Mouse (Mus musculus) CD4-positive, CD25-positive, alpha-beta regulatory T cell, adult 9 weeks (primary cell): ENCODE measurements around the gene Tapbp. TPM values are rescaled to one million over a fixed set of nuclear protein-coding genes. Genes with fewer than 3 reads are reported as not detected.

ENCODE experiments used
- polyA plus RNA-seq: library from polyadenylated mRNA; unstranded; fragments of 100-300 nt; shearing (Covaris generic); gene quantifications from one replicate; pipeline ENCODE4 v1.2.1, GENCODE M21; 2017

The Tapbp gene
- 701 TPM for polyA plus RNA-seq

GRCm38 (mm10) chr17:33915671-33916250, at the start of gene Tapbp, which contains the start of gene Zbtb22:
Gene Tapbp (plus strand): TSS chr17:33915899.
Gene Zbtb22 (plus strand): TSS chr17:33915904.

GRCm38 (mm10) chr17:33873537-33873936, 42.2 kb upstream of the Tapbp start, which contains the start of gene Gm7029:
Gene Gm7029 (plus strand): TSS chr17:33873837.

GRCm38 (mm10) chr17:33890533-33891059, 25.1 kb upstream of the Tapbp start, which contains the start of gene Kifc1:
Gene Kifc1 (minus strand): TSS chr17:33890661.

GRCm38 (mm10) chr17:33904835-33905234, 10.9 kb upstream of the Tapbp start, which contains the start of gene Platr17:
Gene Platr17 (plus strand): TSS chr17:33905135.

GRCm38 (mm10) chr17:33909077-33909868, 6.4 kb upstream of the Tapbp start, which contains the start of gene Daxx:
Gene Daxx (plus strand): TSS chr17:33909414.

GRCm38 (mm10) chr17:33929371-33930279, 13.9 kb downstream of the Tapbp start, which contains the start of gene Rgl2:
Gene Rgl2 (plus strand): TSS chr17:33929543.

GRCm38 (mm10) chr17:33940206-33940805, 24.6 kb downstream of the Tapbp start, which contains the start of the genes Pfdn6 and Wdr46:
Gene Pfdn6 (minus strand): TSS chr17:33940343.
Gene Wdr46 (plus strand): TSS chr17:33940660.

GRCm38 (mm10) chr17:33951021-33951946, 35.6 kb downstream of the Tapbp start, which contains the start of gene B3galt4:
Gene B3galt4 (minus strand): TSS chr17:33951488.

GRCm38 (mm10) chr17:33955555-33956214, 40.0 kb downstream of the Tapbp start, which contains the start of the genes Vps52 and Rps18:
Gene Vps52 (plus strand): TSS chr17:33955812.
Gene Rps18 (minus strand): TSS chr17:33956001.

Other genes starting within 250 kb of the Tapbp start
- gene Hnrnpm, start 229.0 kb upstream of the Tapbp start, polyA plus RNA-seq: 352 TPM
- 33.3 TPM for gene March2, start 197.2 kb upstream of the Tapbp start, polyA plus RNA-seq
- gene Rab11b, start 155.4 kb upstream of the Tapbp start, polyA plus RNA-seq: 331 TPM
- 3.4 TPM for gene Angptl4, start 134.1 kb upstream of the Tapbp start, polyA plus RNA-seq
- gene Kank3, start 105.4 kb upstream of the Tapbp start, polyA plus RNA-seq: 3.2 TPM
- gene Rps28, start 91.3 kb upstream of the Tapbp start, polyA plus RNA-seq: 1,412 TPM
- gene Ndufa7, start 91.3 kb upstream of the Tapbp start, polyA plus RNA-seq: 422 TPM
- gene Cd320, start 72.8 kb upstream of the Tapbp start, polyA plus RNA-seq: 26.2 TPM
- not detected for gene Gm7029, start 42.1 kb upstream of the Tapbp start, polyA plus RNA-seq
- 5.5 TPM for gene Kifc1, start 25.2 kb upstream of the Tapbp start, polyA plus RNA-seq
- 4.0 TPM for gene Platr17, start 10.8 kb upstream of the Tapbp start, polyA plus RNA-seq
- 143 TPM for gene Daxx, start 6.5 kb upstream of the Tapbp start, polyA plus RNA-seq
- gene Zbtb22, start within 50 bp of the Tapbp start, polyA plus RNA-seq: 23.0 TPM
- gene Rgl2, start 13.6 kb downstream of the Tapbp start, polyA plus RNA-seq: 107 TPM
- gene Pfdn6, start 24.4 kb downstream of the Tapbp start, polyA plus RNA-seq: 152 TPM
- gene Wdr46, start 24.8 kb downstream of the Tapbp start, polyA plus RNA-seq: 76.0 TPM
- gene B3galt4, start 35.6 kb downstream of the Tapbp start, polyA plus RNA-seq: 46.4 TPM
- 90.1 TPM for gene Vps52, start 39.9 kb downstream of the Tapbp start, polyA plus RNA-seq
- gene Rps18, start 40.1 kb downstream of the Tapbp start, polyA plus RNA-seq: 3,509 TPM
- gene H2-K1, start 84.4 kb downstream of the Tapbp start, polyA plus RNA-seq: 12,738 TPM
- gene Ring1, start 108.8 kb downstream of the Tapbp start, polyA plus RNA-seq: 15.2 TPM
- 37.9 TPM for gene H2-Ke6, start 112.2 kb downstream of the Tapbp start, polyA plus RNA-seq
- 157 TPM for gene Slc39a7, start 115.8 kb downstream of the Tapbp start, polyA plus RNA-seq
- 23.4 TPM for gene Rxrb, start 115.9 kb downstream of the Tapbp start, polyA plus RNA-seq
- 2.1 TPM for gene Col11a2, start 123.5 kb downstream of the Tapbp start, polyA plus RNA-seq
- 37.0 TPM for gene H2-Oa, start 176.4 kb downstream of the Tapbp start, polyA plus RNA-seq
- gene H2-DMa, start 203.6 kb downstream of the Tapbp start, polyA plus RNA-seq: 119 TPM
- 109 TPM for gene Brd2, start 206.7 kb downstream of the Tapbp start, polyA plus RNA-seq
- 5.8 TPM for gene H2-DMb2, start 227.4 kb downstream of the Tapbp start, polyA plus RNA-seq
- gene H2-DMb1, start 237.2 kb downstream of the Tapbp start, polyA plus RNA-seq: 1.5 TPM